Mouse (Mus musculus) cerebellum, adult 8-10 months (tissue): ENCODE data around the gene Agbl4.

Source experiments
- DNase-seq: peaks from one replicate; pipeline ENCODE4 v3.0.0; 2022

Agbl4 gene

GRCm38 (mm10) chr4:111510129-111510528 lies 1112.7 kb downstream of the Agbl4 start:
- no peak for DNase-seq

- no peak for DNase-seq
Measured at GRCm38 (mm10) chr4:111513921-111514320, 1116.5 kb downstream of the Agbl4 start.

DNA sequence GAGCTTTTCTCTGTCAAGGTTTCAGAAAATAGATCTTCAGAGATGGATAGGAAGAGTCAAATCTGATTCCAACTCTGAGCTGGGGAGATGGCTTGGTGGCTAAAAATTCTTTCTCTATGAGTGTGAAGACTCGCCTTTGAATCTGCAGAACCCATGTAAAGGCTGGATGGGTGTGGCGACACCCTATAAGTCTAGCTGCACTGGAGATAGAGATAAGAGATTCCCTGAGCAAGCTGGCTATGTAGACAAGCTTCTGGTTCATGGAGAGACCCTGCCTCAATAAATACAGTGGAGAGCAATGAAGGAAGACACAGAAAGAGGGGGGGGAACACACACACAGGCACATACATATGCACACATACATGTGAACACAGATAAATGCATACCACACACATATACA lies 1118.7 kb downstream of the Agbl4 start:
- no peak for DNase-seq

DNA sequence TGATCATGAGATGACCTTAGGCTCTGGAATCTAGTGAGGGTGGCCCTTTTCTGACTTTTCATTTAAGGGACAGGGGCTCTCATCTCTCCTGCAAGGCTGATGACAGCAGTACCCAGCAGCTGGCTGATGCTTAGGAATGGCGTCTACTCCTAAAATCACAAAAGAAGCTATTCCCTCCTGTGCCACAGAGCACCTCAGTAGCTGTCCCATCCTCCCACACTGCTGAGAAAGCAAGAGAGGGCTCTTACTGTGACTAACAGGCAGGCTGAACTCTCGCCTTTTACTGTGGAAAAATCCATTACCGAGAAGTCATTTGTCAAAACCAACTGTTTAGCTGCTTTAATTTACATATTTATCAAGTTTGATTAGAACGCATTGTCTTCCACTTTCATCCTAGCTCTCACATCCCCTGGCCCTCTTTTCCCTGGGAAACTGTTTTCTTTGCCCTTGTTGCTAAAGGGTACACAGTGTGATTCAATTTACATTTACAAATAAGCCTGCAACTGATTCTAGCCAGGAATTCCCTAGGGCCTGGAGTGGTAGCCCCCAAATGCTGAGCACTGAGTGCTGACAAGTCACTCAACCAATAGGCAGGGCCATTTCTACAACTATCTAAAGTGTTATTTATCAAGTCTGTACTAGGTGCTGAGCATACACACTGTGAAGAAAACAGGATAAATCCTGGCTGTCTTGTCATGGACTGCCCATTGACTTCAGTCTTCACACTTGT lies 1119.8 kb downstream of the Agbl4 start:
- no peak for DNase-seq

GRCm38 (mm10) chr4:111518191-111518590 lies 1120.7 kb downstream of the Agbl4 start:
- no peak for DNase-seq

GRCm38 (mm10) chr4:111519267-111519666 lies 1121.8 kb downstream of the Agbl4 start:
- no peak for DNase-seq

- no peak for DNase-seq
Measured at GRCm38 (mm10) chr4:111520006-111520405, 1122.5 kb downstream of the Agbl4 start.

DNA sequence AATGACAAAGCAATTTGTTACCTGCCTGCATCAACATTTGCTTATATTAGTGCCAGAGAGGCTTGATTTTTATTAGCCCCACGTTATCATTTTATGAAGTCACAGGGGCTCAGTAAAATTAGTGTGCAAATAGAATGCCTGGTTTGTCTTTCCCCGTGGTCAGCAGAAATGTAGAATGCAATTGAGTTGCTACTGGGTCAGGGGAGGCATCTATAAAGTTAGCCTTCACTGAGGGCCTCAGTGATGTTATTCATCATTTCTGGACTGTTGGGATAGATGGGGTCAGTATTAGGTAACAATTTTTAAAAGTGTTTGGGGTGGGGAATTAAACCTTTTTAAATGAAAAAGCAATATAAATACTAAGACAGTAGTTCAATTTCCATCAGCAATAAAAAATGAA lies 1125.5 kb downstream of the Agbl4 start:
- no peak for DNase-seq

GRCm38 (mm10) chr4:111528961-111529360 lies 1131.5 kb downstream of the Agbl4 start:
- no peak for DNase-seq

DNA sequence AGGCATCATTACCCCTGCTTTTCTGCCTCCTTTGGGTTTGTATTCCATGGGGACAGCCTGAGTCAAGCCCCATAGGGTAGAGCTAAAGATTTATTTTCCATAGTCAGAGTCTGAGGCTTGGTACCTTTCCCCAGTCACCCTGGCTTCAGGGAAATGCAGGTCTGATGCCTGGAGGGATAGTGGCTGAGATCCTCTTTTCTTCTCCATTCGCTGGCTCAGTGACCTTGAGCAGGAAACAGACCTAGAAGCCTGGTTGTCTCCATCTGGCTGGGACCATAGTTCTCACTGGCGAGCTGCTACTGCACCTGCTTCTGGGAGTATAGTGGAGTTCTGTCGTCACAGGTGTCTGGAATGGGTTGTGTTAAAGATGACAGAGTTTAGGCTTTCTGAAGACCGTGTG lies 1132.5 kb downstream of the Agbl4 start:
- DNase-seq: no peak

- DNase-seq: no peak
Measured at GRCm38 (mm10) chr4:111530537-111530936, 1133.1 kb downstream of the Agbl4 start.

DNA sequence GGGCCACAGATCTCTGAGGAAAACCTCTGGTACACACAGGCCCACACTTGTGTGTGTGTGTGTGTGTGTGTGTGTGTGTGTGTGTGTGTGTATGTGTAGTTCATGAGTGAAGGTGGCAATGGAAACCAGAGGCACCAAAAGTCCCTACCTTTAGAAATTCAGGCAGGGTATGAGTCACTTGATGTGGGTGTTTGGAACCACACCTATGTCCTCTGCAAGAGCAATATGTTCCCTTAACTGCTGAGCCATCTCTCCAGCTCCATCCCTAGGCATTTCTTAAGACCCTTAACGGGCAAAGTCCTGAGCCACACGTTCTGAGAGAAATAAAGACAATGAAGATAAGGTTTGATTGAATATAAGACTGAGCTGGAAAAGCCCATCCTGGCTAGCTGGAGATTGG lies 1147.2 kb downstream of the Agbl4 start:
- no peak for DNase-seq

DNA sequence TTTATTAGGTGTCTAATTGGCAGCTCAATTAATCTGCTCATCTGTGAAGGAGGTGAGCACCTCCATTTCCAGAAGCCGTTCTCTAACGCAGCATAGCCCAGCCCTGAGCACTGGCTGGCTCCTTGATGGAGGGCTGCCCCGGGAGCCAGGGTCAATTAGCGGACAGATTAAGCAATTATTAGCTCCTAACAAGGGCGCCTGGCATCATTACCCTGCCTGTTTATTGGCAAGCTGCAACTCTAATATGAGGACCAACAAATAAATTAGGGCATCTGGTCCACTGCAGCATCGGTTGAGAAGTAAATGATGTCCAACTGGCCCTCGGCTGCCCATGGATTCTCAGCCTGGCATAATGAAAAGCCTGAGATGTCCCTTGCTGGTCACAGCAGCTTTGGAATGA lies 1148.5 kb downstream of the Agbl4 start:
- no peak for DNase-seq

DNA sequence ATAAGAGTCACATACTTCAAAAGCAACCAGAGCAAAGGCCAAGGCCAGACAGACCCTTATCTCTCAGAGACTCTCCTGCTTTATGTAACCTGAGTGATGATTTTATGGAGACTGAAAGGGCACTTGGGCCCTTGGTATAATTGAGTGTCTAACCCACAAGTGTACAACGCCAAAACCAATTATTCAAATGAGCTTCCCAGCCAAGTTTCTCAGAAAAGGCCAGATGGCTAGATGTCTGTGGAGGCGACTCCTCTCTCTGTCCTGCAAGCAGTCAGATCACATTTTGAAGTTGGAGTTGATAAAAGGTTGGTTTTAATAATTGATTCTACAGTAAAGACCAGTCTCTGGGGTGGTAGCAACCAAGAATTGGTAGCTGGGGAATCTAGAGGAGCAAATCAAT lies 1158.0 kb downstream of the Agbl4 start:
- DNase-seq: no peak

DNA sequence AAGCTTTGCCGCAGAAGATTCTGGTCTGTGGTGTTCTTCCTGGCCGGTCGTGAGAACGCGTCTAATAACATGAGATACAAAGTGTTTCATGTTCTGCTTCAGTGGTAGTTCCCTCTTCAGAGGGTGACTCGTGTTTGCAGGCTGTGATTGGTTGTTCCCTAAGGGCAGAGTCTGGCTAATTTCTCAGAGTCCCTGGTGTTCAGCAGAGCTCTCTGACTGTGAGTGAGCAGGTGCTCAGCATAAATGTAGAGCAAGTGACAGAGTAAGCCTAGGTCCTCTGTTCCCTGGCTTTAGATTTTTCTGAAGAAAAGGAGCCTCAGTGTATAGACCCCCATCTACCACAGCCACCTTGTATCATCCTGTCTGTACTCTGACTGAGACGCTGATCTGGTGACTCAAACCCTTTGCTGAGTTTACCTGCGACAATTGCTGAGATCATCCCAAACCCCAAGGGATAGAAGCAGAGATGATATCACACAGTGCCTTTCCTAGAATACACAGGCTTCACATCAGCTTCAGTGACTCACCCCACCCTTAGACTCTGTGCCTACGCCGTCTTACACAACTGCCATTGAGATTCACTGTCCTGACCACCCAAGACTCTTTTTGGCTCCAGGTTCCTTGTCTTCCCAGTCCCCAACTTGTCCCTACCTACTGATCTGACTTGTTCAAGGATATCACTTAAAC lies 1179.8 kb downstream of the Agbl4 start:
- no peak for DNase-seq

- no peak for DNase-seq
Measured at GRCm38 (mm10) chr4:111579115-111579862, 1181.8 kb downstream of the Agbl4 start.

GRCm38 (mm10) chr4:111579863-111580224 lies 1182.4 kb downstream of the Agbl4 start:
- no peak for DNase-seq

DNA sequence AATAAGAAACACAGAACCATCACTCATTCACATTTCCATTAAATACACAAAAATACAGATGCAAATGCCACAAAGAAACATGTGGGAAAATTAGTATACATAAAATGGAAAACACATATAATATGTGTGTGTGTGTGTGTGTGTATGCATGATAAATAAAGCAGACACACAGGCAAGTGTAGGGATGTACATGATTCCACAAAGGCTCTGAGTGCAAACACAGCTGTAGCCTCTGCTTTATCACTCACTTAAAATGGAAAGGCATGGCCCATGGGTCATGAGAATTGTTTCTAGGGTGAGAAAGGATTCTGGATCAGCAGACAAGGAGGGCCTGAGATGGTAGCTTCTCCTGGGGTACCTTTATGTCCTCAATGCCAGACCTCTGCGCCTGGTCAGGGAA lies 1182.8 kb downstream of the Agbl4 start:
- DNase-seq: no peak

DNA sequence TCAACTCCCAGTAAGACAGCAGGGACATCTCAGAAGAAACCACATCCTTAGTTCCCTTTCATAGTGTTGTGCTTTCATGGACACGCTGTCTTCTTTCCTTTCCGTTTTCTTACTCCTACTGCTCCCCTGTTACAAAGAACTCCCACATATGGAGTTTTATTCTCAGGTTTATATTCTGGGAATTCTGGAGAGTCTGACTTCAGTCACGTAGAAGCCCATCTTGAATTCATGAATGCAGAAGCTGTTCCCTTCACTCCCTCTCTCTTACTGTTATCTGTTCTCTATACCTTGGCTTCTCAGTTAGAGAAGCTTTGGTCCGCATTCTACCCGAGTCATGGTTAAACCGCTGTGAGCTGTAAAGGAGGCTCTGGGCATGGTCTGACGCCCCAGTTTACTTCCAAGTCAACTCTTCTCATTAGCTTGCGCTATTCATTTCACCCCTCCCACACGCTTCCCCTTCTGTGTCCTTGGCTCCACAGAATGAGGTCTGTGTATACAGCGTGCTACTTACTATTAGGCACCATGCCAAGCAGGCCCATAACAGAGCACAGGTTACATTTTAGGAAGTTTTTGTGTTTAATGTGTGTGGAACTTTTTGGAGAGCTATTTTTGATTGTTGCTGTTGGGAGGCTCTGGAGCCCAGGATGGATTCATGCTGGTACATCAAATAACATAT lies 1186.2 kb downstream of the Agbl4 start:
- DNase-seq: no peak

- DNase-seq: no peak
Measured at GRCm38 (mm10) chr4:111584286-111584685, 1186.8 kb downstream of the Agbl4 start.

GRCm38 (mm10) chr4:111588211-111588610 lies 1190.8 kb downstream of the Agbl4 start:
- no peak for DNase-seq

DNA sequence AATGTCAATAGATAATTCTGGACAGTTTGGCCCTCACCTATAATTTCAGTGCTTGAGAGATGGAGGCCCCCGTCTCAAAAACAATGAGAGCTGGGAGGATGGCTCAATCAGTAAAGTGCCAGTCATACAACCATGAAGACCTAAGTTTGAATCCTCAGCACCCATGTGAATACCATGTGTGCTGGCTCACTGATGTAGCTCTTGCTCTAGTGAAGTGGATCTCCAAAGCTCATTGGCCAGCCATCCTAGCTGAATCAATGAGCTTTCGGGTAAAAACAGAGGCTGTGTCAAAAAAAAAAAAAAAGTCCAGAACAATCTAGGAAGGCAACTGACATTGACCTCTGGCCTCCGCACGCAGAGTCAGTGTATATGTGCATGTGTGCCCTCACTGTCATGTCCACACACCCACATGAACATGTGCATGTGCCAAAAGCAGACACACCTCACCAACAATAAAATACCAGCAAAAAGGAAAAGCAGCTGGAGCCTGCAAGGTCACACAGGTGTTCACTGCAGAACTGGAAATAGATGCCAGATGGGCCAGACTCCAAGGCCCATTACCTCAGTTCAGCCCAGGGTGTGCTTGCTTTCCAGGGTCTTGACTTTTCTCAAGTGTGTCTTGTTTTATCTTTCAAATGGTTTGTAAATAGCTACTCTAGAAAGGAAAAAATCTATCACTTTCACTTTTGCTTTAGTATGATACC lies 1192.2 kb downstream of the Agbl4 start:
- no peak for DNase-seq
